Mouse (Mus musculus) erythroid progenitor cell, adult 5-6 weeks (primary cell): ENCODE data around the gene Tcf12. TPM values are rescaled to one million over a fixed set of nuclear protein-coding genes. Genes with fewer than 3 reads are reported as not detected.
A peak's percentile ranks its signal among the peaks of the same experiment; 100 is the strongest.

Experiments used
- ATAC-seq: replicated peaks from 2 replicates; pipeline ENCODE4 v1.8.0; 2016; ENCODE audit warnings: moderate number of reproducible peaks, mild to moderate bottlenecking, moderate TSS enrichment, inconsistent platforms; ENCODE audit not compliant: poor library complexity, low FRiP score, severe bottlenecking
- total RNA-seq, 2 experiments: library from RNA; stranded (forward) in 1 of 2; stranded (reverse) in 1 of 2; fragments of 150-400 nt in 1 of 2; fragments of 186-747, 209-891 nt in 1 of 2; gene quantifications; 2 replicates each; pipeline versions ENCODE4 v1.2.3 to v1.2.4; 2015 to 2017; ENCODE audit warnings: low replicate concordance in 2 of 2

Tcf12 gene
- total RNA-seq, 2 experiments from 2014 or later: 20.0 to 36.9 TPM

GRCm38 (mm10) chr9:71990376-71990775 is 121.3 kb downstream of the Tcf12 start:
- no peak for ATAC-seq

GRCm38 (mm10) chr9:71989663-71990062 is 122.0 kb downstream of the Tcf12 start:
- no peak for ATAC-seq

GRCm38 (mm10) chr9:71986716-71987115 is 125.0 kb downstream of the Tcf12 start:
- ATAC-seq: no peak

- ATAC-seq: no peak
These were observed 128.8 kb downstream of the Tcf12 start for GRCm38 (mm10) chr9:71982826-71983225.

GRCm38 (mm10) chr9:71981071-71981470 is 130.6 kb downstream of the Tcf12 start:
- ATAC-seq: no peak

- ATAC-seq: no peak
These were observed 131.1 kb downstream of the Tcf12 start for GRCm38 (mm10) chr9:71980579-71980978.

- ATAC-seq: no peak
These were observed 132.8 kb downstream of the Tcf12 start for GRCm38 (mm10) chr9:71978886-71979285.

- peak; percentile 67 for ATAC-seq
These were observed 135.6 kb downstream of the Tcf12 start for GRCm38 (mm10) chr9:71976034-71976433.

GRCm38 (mm10) chr9:71975141-71975540 is 136.5 kb downstream of the Tcf12 start:
- ATAC-seq: no peak

- no peak for ATAC-seq
These were observed 137.1 kb downstream of the Tcf12 start for GRCm38 (mm10) chr9:71974541-71974959.

- 0 out of 2 replicates have a peak, but pooled peaks have one; percentile 46 for ATAC-seq
These were observed 147.6 kb downstream of the Tcf12 start for GRCm38 (mm10) chr9:71964039-71964438.

GRCm38 (mm10) chr9:71960026-71960396 is 151.7 kb downstream of the Tcf12 start:
- ATAC-seq: no peak

GRCm38 (mm10) chr9:71959259-71960025 is 152.2 kb downstream of the Tcf12 start:
- no peak for ATAC-seq

- no peak for ATAC-seq
These were observed 158.5 kb downstream of the Tcf12 start for GRCm38 (mm10) chr9:71953217-71953616.

GRCm38 (mm10) chr9:71952621-71953076 is 159.0 kb downstream of the Tcf12 start:
- ATAC-seq: no peak

- no peak for ATAC-seq
These were observed 159.7 kb downstream of the Tcf12 start for GRCm38 (mm10) chr9:71951926-71952325.

- no peak for ATAC-seq
These were observed 160.3 kb downstream of the Tcf12 start for GRCm38 (mm10) chr9:71951341-71951740.

GRCm38 (mm10) chr9:71944801-71945200 is 166.9 kb downstream of the Tcf12 start:
- ATAC-seq: no peak

GRCm38 (mm10) chr9:71942424-71942823 is 169.2 kb downstream of the Tcf12 start:
- ATAC-seq: no peak

- ATAC-seq: no peak
These were observed 171.7 kb downstream of the Tcf12 start for GRCm38 (mm10) chr9:71940016-71940415.

GRCm38 (mm10) chr9:71936199-71936598 is 175.5 kb downstream of the Tcf12 start:
- no peak for ATAC-seq

- no peak for ATAC-seq
These were observed 176.8 kb downstream of the Tcf12 start for GRCm38 (mm10) chr9:71934833-71935232.
